ENCODE assay signal across 20 mouse cellular contexts in the genomic region with DNA sequence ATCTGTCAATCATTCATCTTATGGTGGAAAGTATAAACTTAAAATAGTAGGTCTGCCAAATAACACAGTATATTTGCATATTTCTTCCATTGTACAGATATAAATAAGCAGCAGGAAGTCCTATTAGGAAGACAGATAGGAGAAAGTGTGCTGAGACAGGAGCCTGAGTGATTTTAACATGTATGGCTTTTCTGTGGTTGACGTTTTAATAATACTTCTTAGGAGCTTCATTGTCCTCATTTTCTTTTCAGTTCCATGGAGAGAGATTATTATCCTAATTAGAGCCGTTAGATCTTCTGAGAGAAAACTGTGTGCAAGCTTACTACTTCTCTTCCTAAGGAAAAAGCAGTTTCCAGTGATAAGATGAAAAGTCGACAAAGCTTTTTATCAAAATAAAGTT.
DNase-seq lines count a peak whose midpoint lies in the region; ATAC-seq and TF ChIP-seq lines count a peak whose summit lies in the region.
"Had no signal": no experiment of that assay in that cellular context is flagged by ENCODE, and none has a peak within 500 bp of the region (broad histone marks: within the 10 kb centered on the region; RNA-seq: fewer than 3 reads in every experiment).

No protein-coding gene starts in this region.

- TF ChIP-seq CTCF in forebrain, postnatal 0 days (IDR thresholded peaks at IDR 0.05; ENCODE audit: low read depth): no peak
- TF ChIP-seq CTCF in brain, embryonic 14.5 days (IDR thresholded peaks at IDR 0.05; ENCODE audit: borderline replicate concordance, extremely low read depth, insufficient read depth, insufficient read length): no peak

- no peaks in the 10 kb centered on the region for H3K4me1 ChIP-seq in forebrain, embryonic 14.5 days (ENCODE audit: control insufficient read depth, insufficient read depth, low read length)
- H3K4me1 ChIP-seq in forebrain, embryonic 12.5 days: no peaks in the 10 kb centered on the region
- H3K4me1 ChIP-seq in forebrain, postnatal 0 days (ENCODE audit: insufficient read depth): no peaks in the 10 kb centered on the region
- no peaks in the 10 kb centered on the region for H3K4me1 ChIP-seq in forebrain, embryonic 11.5 days (replicated peaks; ENCODE audit: control insufficient read depth, insufficient read depth, low read length)
- H3K4me1 ChIP-seq: embryonic facial prominence, embryonic 13.5 days; embryonic facial prominence, embryonic 15.5 days had no signal

- no peak for TF ChIP-seq POLR2A in brain, embryonic 14.5 days (IDR thresholded peaks at IDR 0.05; ENCODE audit: borderline replicate concordance, extremely low read depth, insufficient read depth, insufficient read length, poor library complexity, severe bottlenecking)

- no peaks in the 10 kb centered on the region for H3K27me3 ChIP-seq in forebrain, embryonic 14.5 days (replicated peaks; ENCODE audit: control insufficient read depth, insufficient read depth, low read length)
- no peaks in the 10 kb centered on the region for H3K27me3 ChIP-seq in forebrain, embryonic 12.5 days
- no peaks in the 10 kb centered on the region for H3K27me3 ChIP-seq in forebrain, postnatal 0 days (ENCODE audit: insufficient read depth, low read length)
- H3K27me3 ChIP-seq in forebrain, embryonic 11.5 days (ENCODE audit: control insufficient read depth, insufficient read depth, low read length): no peaks in the 10 kb centered on the region
- H3K27me3 ChIP-seq: embryonic facial prominence, embryonic 13.5 days; embryonic facial prominence, embryonic 15.5 days had no signal

- no peak overlapping the region for H3K27ac ChIP-seq in forebrain, embryonic 14.5 days (ENCODE audit: low read depth, low read length)
- no peak overlapping the region for H3K27ac ChIP-seq in forebrain, embryonic 12.5 days
- H3K27ac ChIP-seq in forebrain, postnatal 0 days (ENCODE audit: low read depth, low read length): no peak overlapping the region
- H3K27ac ChIP-seq in forebrain, embryonic 11.5 days (ENCODE audit: low read depth, low read length): no peak overlapping the region
- H3K27ac ChIP-seq: embryonic facial prominence, embryonic 13.5 days; embryonic facial prominence, embryonic 15.5 days had no signal

- 0 out of 2 replicates have a peak, but pooled peaks have one; percentile 37 for ATAC-seq in forebrain, embryonic 14.5 days
- ATAC-seq in forebrain, embryonic 12.5 days (ENCODE audit: low FRiP score): no peak
- peak; percentile 20; the same call in 1 of the 2 replicates for ATAC-seq in forebrain, postnatal 0 days
- ATAC-seq in forebrain, embryonic 11.5 days (replicated peaks; ENCODE audit: low FRiP score): no peak

- H3K4me3 ChIP-seq in forebrain, embryonic 14.5 days (ENCODE audit: low read depth, low read length): no peak overlapping the region
- no peak overlapping the region for H3K4me3 ChIP-seq in forebrain, embryonic 12.5 days (replicated peaks)
- no peak overlapping the region for H3K4me3 ChIP-seq in forebrain, postnatal 0 days (ENCODE audit: low read depth, low read length)
- no peak overlapping the region for H3K4me3 ChIP-seq in forebrain, embryonic 11.5 days (ENCODE audit: low read depth, low read length)
- H3K4me3 ChIP-seq: embryonic facial prominence, embryonic 13.5 days; embryonic facial prominence, embryonic 15.5 days; erythroblast, embryonic 14.5 days had no signal

- no peaks in the 10 kb centered on the region for H3K9me3 ChIP-seq in forebrain, embryonic 14.5 days (replicated peaks; ENCODE audit: control insufficient read depth, low read length)
- H3K9me3 ChIP-seq in forebrain, embryonic 12.5 days: no peaks in the 10 kb centered on the region
- H3K9me3 ChIP-seq in forebrain, postnatal 0 days (ENCODE audit: low read length): no peaks in the 10 kb centered on the region
- H3K9me3 ChIP-seq in forebrain, embryonic 11.5 days (ENCODE audit: control insufficient read depth, low read length): no peaks in the 10 kb centered on the region
- H3K9me3 ChIP-seq: embryonic facial prominence, embryonic 15.5 days had no signal

- no peaks in the 10 kb centered on the region for H3K36me3 ChIP-seq in forebrain, embryonic 14.5 days (ENCODE audit: control insufficient read depth, insufficient read depth, low read length)
- H3K36me3 ChIP-seq in forebrain, embryonic 12.5 days (replicated peaks): no peaks in the 10 kb centered on the region
- no peaks in the 10 kb centered on the region for H3K36me3 ChIP-seq in forebrain, postnatal 0 days (ENCODE audit: insufficient read depth)
- H3K36me3 ChIP-seq in forebrain, embryonic 11.5 days (ENCODE audit: control insufficient read depth, insufficient read depth, low read length): no peaks in the 10 kb centered on the region
- H3K36me3 ChIP-seq: embryonic facial prominence, embryonic 13.5 days; embryonic facial prominence, embryonic 15.5 days had no signal

- H3K4me2 ChIP-seq in forebrain, embryonic 14.5 days (ENCODE audit: low read length): no peak overlapping the region
- H3K4me2 ChIP-seq in forebrain, embryonic 12.5 days: no peak overlapping the region
- H3K4me2 ChIP-seq in forebrain, postnatal 0 days (ENCODE audit: low read depth): no peak overlapping the region
- no peak overlapping the region for H3K4me2 ChIP-seq in forebrain, embryonic 11.5 days (ENCODE audit: low read depth, low read length, severe bottlenecking)
- H3K4me2 ChIP-seq: embryonic facial prominence, embryonic 13.5 days; embryonic facial prominence, embryonic 15.5 days had no signal

- DNase-seq in forebrain, embryonic 14.5 days (ENCODE audit: low spot score): peak; percentile 36
- DNase-seq in forebrain, postnatal 0 days: no peak
- no peak for DNase-seq in forebrain, embryonic 11.5 days (ENCODE audit: low spot score)
- DNase-seq in brain, adult 2 months (ENCODE audit: low read depth, low spot score): peak; percentile 21
- peak; percentile 57 for DNase-seq in brain, embryonic 14.5 days (ENCODE audit: low read depth)
- no peak for DNase-seq in right cerebral cortex, postnatal 4 days
- DNase-seq: adrenal gland, adult 2 months; adrenal gland, postnatal 10 days; adrenal gland, postnatal 25 days; cerebellum, adult 11 months; cerebellum, adult 18-20 months; cerebellum, adult 8-10 months; cerebellum, adult 9-11 months; cerebellum, postnatal 14 days; cerebellum, postnatal 36 days; embryo, embryonic 11 days had no signal

- no peak overlapping the region for H3K9ac ChIP-seq in forebrain, embryonic 14.5 days (ENCODE audit: low read length)
- no peak overlapping the region for H3K9ac ChIP-seq in forebrain, embryonic 12.5 days
- H3K9ac ChIP-seq in forebrain, postnatal 0 days: no peak overlapping the region
- no peak overlapping the region for H3K9ac ChIP-seq in forebrain, embryonic 11.5 days (ENCODE audit: low read length)
- H3K9ac ChIP-seq: embryonic facial prominence, embryonic 13.5 days; embryonic facial prominence, embryonic 15.5 days had no signal

- 28% methylated on average over 3 of the region's 3 CpGs for WGBS in forebrain, embryonic 14.5 days
- WGBS in forebrain, embryonic 12.5 days: 33% methylated on average over 3 of the region's 3 CpGs
- WGBS in forebrain, postnatal 0 days: 19% methylated on average over 3 of the region's 3 CpGs
- whole genome bisulfite sequencing in forebrain, embryonic 11.5 days: 48% methylated on average over 3 of the region's 3 CpGs

Comparison
In these comparisons a context has a peak if more than half of its experiments do, and no peak if none do; other contexts are left out.
1. ATAC-seq: peak in forebrain, embryonic 14.5 days (single experiment) and forebrain, postnatal 0 days (single experiment); none in forebrain, embryonic 12.5 days (single experiment) and forebrain, embryonic 11.5 days (single experiment).
2. DNase-seq: peak in forebrain, embryonic 14.5 days (single experiment), brain, adult 2 months (single experiment) and brain, embryonic 14.5 days (single experiment); none in forebrain, postnatal 0 days (single experiment), forebrain, embryonic 11.5 days (single experiment) and right cerebral cortex, postnatal 4 days (single experiment).